Mouse (Mus musculus): ENCODE measurements around the gene Ttll7. TPM values are rescaled to one million over a fixed set of nuclear protein-coding genes. Genes with fewer than 3 reads are reported as not detected.

Ttll7 gene
- total and polyA plus RNA-seq, 2 experiments from 2014 or later, result 7.5 to 23.5 TPM

GRCm38 (mm10) chr3:146967834-146968233 is 115.7 kb downstream of the Ttll7 start:
- no peak for DNase-seq

GRCm38 (mm10) chr3:146978272-146978671 is 126.1 kb downstream of the Ttll7 start:
- TF ChIP-seq CTCF (IDR thresholded peaks at IDR 0.05; ENCODE audit: low read depth), result no peak
- no peaks in the 10 kb centered on the region for H3K9me3 ChIP-seq (ENCODE audit: low read length)
- no peak overlapping the region for H3K9ac ChIP-seq
- no peak overlapping the region for H3K4me3 ChIP-seq (ENCODE audit: low read depth, low read length)
- no peaks in the 10 kb centered on the region for H3K27me3 ChIP-seq (ENCODE audit: insufficient read depth, low read length)
- ATAC-seq (no peak), DNase-seq (no peak)
- H3K36me3 ChIP-seq (ENCODE audit: insufficient read depth), result no peaks in the 10 kb centered on the region
- no peaks in the 10 kb centered on the region for H3K4me1 ChIP-seq (ENCODE audit: insufficient read depth)
- H3K27ac ChIP-seq (ENCODE audit: low read depth, low read length), result no peak overlapping the region
- H3K4me2 ChIP-seq (ENCODE audit: low read depth), result no peak overlapping the region
- 77% methylated on average over 3 of the region's 3 CpGs for WGBS

More at GRCm38 (mm10) chr3:146967834-146968233, 115.7 kb downstream of the Ttll7 start:
- Histone ChIP-seq H3K4me3 (ENCODE audit: low read depth, low read length) (no peak overlapping the region), H3K9ac (no peak overlapping the region), H3K4me2 (ENCODE audit: low read depth) (no peak overlapping the region), H3K27me3 (ENCODE audit: insufficient read depth, low read length) (no peaks in the 10 kb centered on the region), H3K4me1 (ENCODE audit: insufficient read depth) (no peaks in the 10 kb centered on the region), H3K9me3 (ENCODE audit: low read length) (no peaks in the 10 kb centered on the region), H3K27ac (ENCODE audit: low read depth, low read length) (no peak overlapping the region), H3K36me3 (ENCODE audit: insufficient read depth) (peaks cover 8% of the 10 kb centered on the region)
- TF ChIP-seq CTCF (IDR thresholded peaks at IDR 0.05; ENCODE audit: low read depth), result no peak
- WGBS, result 74% methylated on average over 4 of the region's 4 CpGs
- no peak for ATAC-seq

- Histone ChIP-seq H3K9ac (no peak overlapping the region), H3K27me3 (ENCODE audit: insufficient read depth, low read length) (no peaks in the 10 kb centered on the region), H3K4me1 (ENCODE audit: insufficient read depth) (no peaks in the 10 kb centered on the region), H3K36me3 (ENCODE audit: insufficient read depth) (no peaks in the 10 kb centered on the region), H3K4me2 (ENCODE audit: low read depth) (peak overlapping the region; percentile 35), H3K9me3 (ENCODE audit: low read length) (no peaks in the 10 kb centered on the region), H3K27ac (ENCODE audit: low read depth, low read length) (no peak overlapping the region), H3K4me3 (ENCODE audit: low read depth, low read length) (peak overlapping the region; percentile 14; the same call in 1 of the 2 replicates)
- peak; percentile 90 for ATAC-seq
- TF ChIP-seq CTCF (IDR thresholded peaks at IDR 0.05; ENCODE audit: low read depth), result peak; percentile 87
- 26% methylated on average over 26 of the region's 26 CpGs for WGBS
- DNase-seq, result peak; percentile 92
Observed at GRCm38 (mm10) chr3:146993834-146994669, 141.9 kb downstream of the Ttll7 start.

- Histone ChIP-seq H3K4me3 (ENCODE audit: low read depth, low read length) (peak overlapping the region; percentile 14; the same call in 1 of the 2 replicates), H3K27me3 (ENCODE audit: insufficient read depth, low read length) (no peaks in the 10 kb centered on the region), H3K9me3 (ENCODE audit: low read length) (no peaks in the 10 kb centered on the region), H3K4me2 (ENCODE audit: low read depth) (peak overlapping the region; percentile 35), H3K4me1 (ENCODE audit: insufficient read depth) (no peaks in the 10 kb centered on the region), H3K36me3 (ENCODE audit: insufficient read depth) (no peaks in the 10 kb centered on the region), H3K9ac (no peak overlapping the region), H3K27ac (ENCODE audit: low read depth, low read length) (no peak overlapping the region)
- no peak for TF ChIP-seq CTCF (IDR thresholded peaks at IDR 0.05; ENCODE audit: low read depth)
- no peak for ATAC-seq
- no peak for DNase-seq
- WGBS, result 56% methylated on average over 15 of the region's 15 CpGs
Observed at GRCm38 (mm10) chr3:146994670-146995415, 142.7 kb downstream of the Ttll7 start.

GRCm38 (mm10) chr3:146999148-146999547 is 147.0 kb downstream of the Ttll7 start:
- H3K4me1 ChIP-seq (ENCODE audit: insufficient read depth), result no peaks in the 10 kb centered on the region
- no peaks in the 10 kb centered on the region for H3K36me3 ChIP-seq (ENCODE audit: insufficient read depth)
- no peak overlapping the region for H3K4me2 ChIP-seq (ENCODE audit: low read depth)
- no peak overlapping the region for H3K9ac ChIP-seq
- 90% methylated on average over 2 of the region's 2 CpGs for WGBS
- H3K27ac ChIP-seq (ENCODE audit: low read depth, low read length), result no peak overlapping the region
- ATAC-seq, result no peak
- DNase-seq, result no peak
- H3K27me3 ChIP-seq (ENCODE audit: insufficient read depth, low read length), result no peaks in the 10 kb centered on the region
- no peak overlapping the region for H3K4me3 ChIP-seq (ENCODE audit: low read depth, low read length)
- no peak for TF ChIP-seq CTCF (IDR thresholded peaks at IDR 0.05; ENCODE audit: low read depth)
- H3K9me3 ChIP-seq (ENCODE audit: low read length), result no peaks in the 10 kb centered on the region

- H3K9me3 ChIP-seq (ENCODE audit: low read length), result no peaks in the 10 kb centered on the region
- H3K4me1 ChIP-seq (ENCODE audit: insufficient read depth), result no peaks in the 10 kb centered on the region
- no peaks in the 10 kb centered on the region for H3K36me3 ChIP-seq (ENCODE audit: insufficient read depth)
- no peak overlapping the region for H3K9ac ChIP-seq
- no peak for DNase-seq
- no peak for TF ChIP-seq CTCF (IDR thresholded peaks at IDR 0.05; ENCODE audit: low read depth)
- no peaks in the 10 kb centered on the region for H3K27me3 ChIP-seq (ENCODE audit: insufficient read depth, low read length)
- ATAC-seq, result no peak
- H3K27ac ChIP-seq (ENCODE audit: low read depth, low read length), result no peak overlapping the region
- 82% methylated on average over 3 of the region's 3 CpGs for WGBS
- no peak overlapping the region for H3K4me3 ChIP-seq (ENCODE audit: low read depth, low read length)
- H3K4me2 ChIP-seq (ENCODE audit: low read depth), result no peak overlapping the region
Observed at GRCm38 (mm10) chr3:147000963-147001362, 148.8 kb downstream of the Ttll7 start.

- WGBS, result 72% methylated on average over 3 of the region's 3 CpGs
- no peak for TF ChIP-seq CTCF (IDR thresholded peaks at IDR 0.05; ENCODE audit: low read depth)
- DNase-seq (no peak), ATAC-seq (no peak)
- H3K9ac ChIP-seq, result no peak overlapping the region
- no peaks in the 10 kb centered on the region for H3K27me3 ChIP-seq (ENCODE audit: insufficient read depth, low read length)
- H3K36me3 ChIP-seq (ENCODE audit: insufficient read depth), result no peaks in the 10 kb centered on the region
- H3K4me3 ChIP-seq (ENCODE audit: low read depth, low read length), result no peak overlapping the region
- no peak overlapping the region for H3K4me2 ChIP-seq (ENCODE audit: low read depth)
- H3K4me1 ChIP-seq (ENCODE audit: insufficient read depth), result no peaks in the 10 kb centered on the region
- H3K9me3 ChIP-seq (ENCODE audit: low read length), result no peaks in the 10 kb centered on the region
- no peak overlapping the region for H3K27ac ChIP-seq (ENCODE audit: low read depth, low read length)
Observed at GRCm38 (mm10) chr3:147001557-147001956, 149.4 kb downstream of the Ttll7 start.
